Mouse (Mus musculus): Measurements from ENCODE around the gene Glt1d1. TPM values are rescaled to one million over a fixed set of nuclear protein-coding genes. Genes with fewer than 3 reads are reported as not detected.

Gene Glt1d1
- total and polyA plus RNA-seq, 3 experiments = 0.19 TPM; not detected in 2

DNA sequence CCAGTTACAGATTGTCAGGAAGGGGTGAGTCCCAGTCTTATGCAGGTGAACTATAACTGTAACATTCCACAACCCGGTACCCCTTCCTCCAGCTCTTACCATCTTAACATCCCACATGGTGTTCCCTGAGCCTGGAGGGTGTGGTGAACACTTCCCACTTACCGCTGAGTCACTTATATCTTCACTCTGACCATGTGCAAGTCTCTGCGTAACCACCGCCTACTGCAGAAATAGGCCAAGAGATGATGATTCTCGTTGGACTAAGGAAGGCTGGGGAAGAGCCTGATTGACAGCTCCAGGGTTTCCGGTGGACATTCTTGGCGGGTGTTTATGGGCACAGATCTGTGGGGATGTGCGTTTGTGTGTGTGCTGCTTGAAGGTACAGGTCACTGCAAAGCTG, 73.9 kb downstream of the Glt1d1 start:
- H3K79me2 ChIP-seq (ENCODE audit: control insufficient read depth, insufficient read depth, low read length, poor library complexity) = no peaks in the 10 kb centered on the region
- H3K4me1 ChIP-seq (ENCODE audit: control insufficient read depth in 1 of 2, insufficient read depth in 2 of 2, low read length in 2 of 2) = no peaks in the 10 kb centered on the region
- no peak overlapping the region for H3K27ac ChIP-seq (ENCODE audit: control insufficient read depth, low read depth, low read length)
- no peak for DNase-seq (ENCODE audit: low read depth, low spot score)
- H3K9ac ChIP-seq (ENCODE audit: control insufficient read depth, low read depth, low read length, poor library complexity, severe bottlenecking) = no peak overlapping the region
- no peak overlapping the region for H3K4me3 ChIP-seq (ENCODE audit: control insufficient read depth in 1 of 2, insufficient read depth in 1 of 2, low read depth in 2 of 2, low read length in 2 of 2)
- H3K27me3 ChIP-seq (ENCODE audit: control insufficient read depth in 1 of 2, insufficient read depth in 2 of 2, low read length in 2 of 2) = no peaks in the 10 kb centered on the region
- TF ChIP-seq HCFC1 (IDR thresholded peaks at IDR 0.05; ENCODE audit: low read depth, low read length) (no peak), JUND (IDR thresholded peaks at IDR 0.05; ENCODE audit: low read depth, low read length) (no peak), POLR2A (IDR thresholded peaks at IDR 0.05; ENCODE audit: control insufficient read depth in 1 of 2, insufficient read depth in 1 of 2, low read depth in 1 of 2, low read length in 2 of 2, poor library complexity in 1 of 2) (no peak), USF1 (IDR thresholded peaks at IDR 0.05; ENCODE audit: low read depth, low read length) (no peak), SIN3A (IDR thresholded peaks at IDR 0.05; ENCODE audit: low read length) (no peak), NELFE (IDR thresholded peaks at IDR 0.05; ENCODE audit: low read depth, low read length) (no peak), MXI1 (IDR thresholded peaks at IDR 0.05; ENCODE audit: low read depth, low read length) (no peak), BHLHE40 (IDR thresholded peaks at IDR 0.05; ENCODE audit: borderline replicate concordance, low read depth, low read length) (no peak), MAX (IDR thresholded peaks at IDR 0.05; ENCODE audit: low read length) (no peak), ZC3H11A (IDR thresholded peaks at IDR 0.05; ENCODE audit: low read depth, low read length) (no peak), POLR2AphosphoS5 (IDR thresholded peaks at IDR 0.05; ENCODE audit: borderline replicate concordance, low read depth, low read length) (no peak), GATA1 (IDR thresholded peaks at IDR 0.05; ENCODE audit: low read depth, low read length) (no peak), POLR2AphosphoS2 (IDR thresholded peaks at IDR 0.05; ENCODE audit: low read length) (no peak), MAFK (IDR thresholded peaks at IDR 0.05; ENCODE audit: borderline replicate concordance, low read depth, low read length) (no peak), MYB (IDR thresholded peaks at IDR 0.05; ENCODE audit: low read depth, low read length) (no peak), GABPA (IDR thresholded peaks at IDR 0.05; ENCODE audit: low read depth, low read length) (no peak)
- no peaks in the 10 kb centered on the region for H3K9me3 ChIP-seq (replicated peaks; ENCODE audit: insufficient read depth, low read length)
- H3K36me3 ChIP-seq (ENCODE audit: control insufficient read depth in 1 of 2, insufficient read depth in 2 of 2, low read length in 2 of 2) = no peaks in the 10 kb centered on the region

GRCm38 (mm10) chr5:127708143-127708542, 76.1 kb downstream of the Glt1d1 start:
- DNase-seq (ENCODE audit: low read depth, low spot score) = no peak
- no peaks in the 10 kb centered on the region for H3K9me3 ChIP-seq (replicated peaks; ENCODE audit: insufficient read depth, low read length)

More at GRCm38 (mm10) chr5:127708143-127708542, 76.1 kb downstream of the Glt1d1 start:
- H3K79me2 ChIP-seq (ENCODE audit: control insufficient read depth, insufficient read depth, low read length, poor library complexity) = no peaks in the 10 kb centered on the region
- H3K27ac ChIP-seq (ENCODE audit: control insufficient read depth, low read depth, low read length) = no peak overlapping the region
- H3K4me3 ChIP-seq (ENCODE audit: control insufficient read depth in 1 of 2, insufficient read depth in 1 of 2, low read depth in 2 of 2, low read length in 2 of 2) = no peak overlapping the region
- H3K27me3 ChIP-seq (ENCODE audit: control insufficient read depth in 1 of 2, insufficient read depth in 2 of 2, low read length in 2 of 2) = no peaks in the 10 kb centered on the region
- no peaks in the 10 kb centered on the region for H3K36me3 ChIP-seq (ENCODE audit: control insufficient read depth in 1 of 2, insufficient read depth in 2 of 2, low read length in 2 of 2)
- TF ChIP-seq NELFE (IDR thresholded peaks at IDR 0.05; ENCODE audit: low read depth, low read length) (no peak), MAZ (IDR thresholded peaks at IDR 0.05; ENCODE audit: low read depth, low read length) (no peak), MAX (IDR thresholded peaks at IDR 0.05; ENCODE audit: low read length) (no peak), MAFK (IDR thresholded peaks at IDR 0.05; ENCODE audit: borderline replicate concordance, low read depth, low read length) (no peak)
- H3K4me1 ChIP-seq (ENCODE audit: control insufficient read depth in 1 of 2, insufficient read depth in 2 of 2, low read length in 2 of 2) = no peaks in the 10 kb centered on the region
- H3K9ac ChIP-seq (ENCODE audit: control insufficient read depth, low read depth, low read length, poor library complexity, severe bottlenecking) = no peak overlapping the region

Data from MEL (cell line).